Mouse (Mus musculus) heart, adult 2 months (tissue): ENCODE data around the gene Capn8. TPM values are rescaled to one million over a fixed set of nuclear protein-coding genes. Genes with fewer than 3 reads are reported as not detected.

Experiments
- DNase-seq, 2 experiments: peaks; one replicate each; pipeline ENCODE4 v3.0.0; 2021
- H3K27ac ChIP-seq: fragments of 200-600 bp; 2 replicates; pipeline ENCODE4 v1.8.1; 2022
- H3K27me3 ChIP-seq: fragments of 200-500 bp; 2 replicates; pipeline ENCODE4 v1.6.1; 2012; ENCODE audit warnings: mild to moderate bottlenecking, low read length, inconsistent platforms, mixed read lengths; ENCODE audit not compliant: control insufficient read depth, insufficient read depth
- H3K36me3 ChIP-seq: fragments of 200-500 bp; 2 replicates; pipeline ENCODE4 v1.6.1; 2012; ENCODE audit warnings: low read length, inconsistent platforms; ENCODE audit not compliant: control insufficient read depth, insufficient read depth
- H3K4me1 ChIP-seq: fragments of 200-500 bp; 2 replicates; pipeline ENCODE4 v1.6.1; 2011; ENCODE audit warnings: low read length; ENCODE audit not compliant: control insufficient read depth, insufficient read depth
- H3K4me3 ChIP-seq: fragments of 200-600 bp; 2 replicates; pipeline ENCODE4 v1.8.1; 2022
- H3K79me2 ChIP-seq: fragments of 200-500 bp; replicated peaks from 2 replicates; pipeline ENCODE4 v1.6.1; 2012; ENCODE audit warnings: mild to moderate bottlenecking, inconsistent platforms, low read length, moderate library complexity, mixed read lengths; ENCODE audit not compliant: control insufficient read depth, insufficient read depth
- H3K9ac ChIP-seq: fragments of 200-500 bp; 2 replicates; pipeline ENCODE4 v1.6.1; 2012; ENCODE audit warnings: low read depth, mild to moderate bottlenecking, control low read depth, inconsistent platforms, low read length, mixed read lengths
- CTCF ChIP-seq: fragments of 200-600 bp; IDR thresholded peaks from 2 replicates; pipeline ENCODE4 v1.8.1; 2022; ENCODE audit warnings: antibody characterized with exemption, mild to moderate bottlenecking, moderate library complexity
- EP300 ChIP-seq: fragments of 200-500 bp; IDR thresholded peaks from 2 replicates; pipeline ENCODE4 v1.6.1; 2011; ENCODE audit warnings: low read depth, low read length, control low read depth; ENCODE audit not compliant: insufficient read depth
- POLR2A ChIP-seq: fragments of 200-500 bp; IDR thresholded peaks from 2 replicates; pipeline ENCODE4 v1.6.1; 2011; ENCODE audit warnings: mild to moderate bottlenecking, low read depth, low read length, control low read depth; ENCODE audit not compliant: insufficient read depth
- WGBS: fragments of 180-500 bp; shearing (Covaris S2); methylation state at CpG from one replicate; pipeline ENCODE4 v1.1.7; 2018; 5-methylcytosine and 5-hydroxymethylcytosine counted together
- intact Hi-C: fragments of 180-260 bp; cut with DNase I; formaldehyde crosslinking; loops from one replicate; pipeline ENCODE4 v1.15.1; 2025
- polyA plus RNA-seq: library from polyadenylated mRNA; depleted of rRNA; stranded (reverse); fragments of >200 nt; gene quantifications from 2 replicates; pipeline ENCODE4 v1.2.3, GENCODE M21; 2012
- total RNA-seq, 2 experiments: library from RNA; stranded (reverse); gene quantifications; 2 replicates each; pipeline ENCODE4 v1.2.3; 2021

Gene Capn8
- total and polyA plus RNA-seq, 3 experiments: not detected

DNA sequence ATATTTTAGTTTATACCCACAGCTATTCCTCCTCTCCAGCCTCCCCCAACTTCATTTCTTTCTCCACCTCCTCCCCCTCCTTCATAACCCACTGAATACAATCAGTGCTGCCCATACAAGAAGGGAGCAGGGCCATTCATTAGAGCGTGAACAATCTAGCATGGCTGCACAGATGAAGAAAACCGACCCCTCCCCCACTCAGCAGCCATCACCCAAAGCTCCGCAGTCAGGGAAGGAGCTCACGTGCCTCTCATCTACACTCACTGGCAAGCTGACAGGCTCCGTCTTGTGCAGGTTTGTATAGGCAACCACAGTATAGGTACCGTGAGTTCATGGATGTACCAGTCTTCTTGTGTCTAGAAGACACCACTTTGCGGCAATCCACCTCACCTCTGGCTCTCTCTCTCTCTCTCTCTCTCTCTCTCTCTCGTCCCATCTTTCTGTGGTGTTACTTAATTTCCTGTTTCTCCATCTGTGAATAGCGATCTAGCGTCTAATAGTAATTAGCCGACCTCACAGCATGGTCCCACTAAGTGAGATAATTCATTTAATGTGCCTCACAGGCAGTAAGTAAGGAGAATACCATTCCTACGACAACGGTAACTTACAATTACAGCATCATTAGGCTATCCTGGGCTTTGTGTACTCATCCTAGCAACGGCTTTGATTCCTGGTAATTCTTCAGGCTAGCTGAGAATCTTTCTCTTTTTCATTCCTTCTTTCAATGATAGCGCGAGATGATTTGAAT is 53.6 kb downstream of the Capn8 start:
- Histone ChIP-seq H3K4me3 (no peak overlapping the region), H3K27ac (no peak overlapping the region), H3K9ac (no peak overlapping the region), H3K4me1 (no peaks in the 10 kb centered on the region), H3K79me2 (no peaks in the 10 kb centered on the region), H3K36me3 (no peaks in the 10 kb centered on the region), H3K27me3 (no peaks in the 10 kb centered on the region)
- TF ChIP-seq EP300 (no peak), POLR2A (no peak), CTCF (no peak)
- DNase-seq: no peak
- intact Hi-C loops: no loop called here
- 85% methylated on average over 16 of the region's 16 CpGs for WGBS

DNA sequence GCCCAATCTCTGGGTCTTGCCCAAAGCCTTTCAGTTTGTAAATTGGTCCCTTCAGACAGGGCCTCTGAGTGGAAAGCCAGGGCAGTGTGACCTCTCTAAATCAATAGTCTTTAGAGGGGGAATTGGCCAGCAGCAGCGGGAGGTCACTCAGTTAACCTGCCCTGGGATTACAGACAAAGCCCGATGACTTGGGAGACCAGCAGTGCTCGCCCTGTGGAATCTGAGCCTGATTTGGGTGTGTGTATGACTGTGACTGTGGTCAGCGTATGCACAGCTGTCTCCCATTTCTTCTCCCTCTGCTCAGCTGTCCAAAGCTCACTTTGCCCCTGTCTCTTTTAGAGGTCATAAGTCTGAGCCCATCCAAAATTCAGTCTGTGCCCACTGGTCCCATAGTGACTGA is 55.7 kb downstream of the Capn8 start:
- no peaks in the 10 kb centered on the region for H3K4me1 ChIP-seq
- H3K9ac ChIP-seq: no peak overlapping the region
- no peak for DNase-seq
- no peaks in the 10 kb centered on the region for H3K79me2 ChIP-seq
- WGBS: 71% methylated on average over 4 of the region's 4 CpGs
- H3K36me3 ChIP-seq: no peaks in the 10 kb centered on the region
- no peak overlapping the region for H3K4me3 ChIP-seq
- TF ChIP-seq EP300 (no peak), POLR2A (no peak), CTCF (no peak)
- no peak overlapping the region for H3K27ac ChIP-seq
- no peaks in the 10 kb centered on the region for H3K27me3 ChIP-seq
- intact Hi-C loops: no loop called here

DNA sequence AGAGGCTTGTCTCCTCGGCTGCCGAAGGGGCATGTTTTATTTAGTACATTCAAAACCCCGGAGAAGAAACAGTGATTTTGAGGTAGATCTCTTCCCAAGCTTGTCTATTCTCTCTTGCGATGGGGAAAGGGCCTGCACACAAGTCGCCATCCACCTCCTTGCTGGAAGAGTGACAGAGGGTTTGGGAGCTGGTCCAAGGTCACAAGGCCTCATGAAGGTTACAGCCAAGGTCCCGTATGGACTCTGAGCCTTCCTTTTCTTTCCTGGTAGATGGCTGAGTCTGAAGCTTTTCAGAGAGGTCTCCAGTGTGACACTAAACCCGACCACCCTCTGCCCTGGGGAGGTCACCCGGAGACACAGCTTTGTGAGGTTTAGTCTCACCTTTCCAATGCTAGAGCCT is 56.4 kb downstream of the Capn8 start:
- Histone ChIP-seq H3K79me2 (no peaks in the 10 kb centered on the region), H3K27me3 (no peaks in the 10 kb centered on the region), H3K4me1 (no peaks in the 10 kb centered on the region), H3K9ac (no peak overlapping the region), H3K4me3 (no peak overlapping the region), H3K36me3 (no peaks in the 10 kb centered on the region), H3K27ac (no peak overlapping the region)
- no peak for DNase-seq
- TF ChIP-seq EP300 (no peak), POLR2A (no peak), CTCF (no peak)
- WGBS: 85% methylated on average over 8 of the region's 8 CpGs
- intact Hi-C loops: no loop called here

DNA sequence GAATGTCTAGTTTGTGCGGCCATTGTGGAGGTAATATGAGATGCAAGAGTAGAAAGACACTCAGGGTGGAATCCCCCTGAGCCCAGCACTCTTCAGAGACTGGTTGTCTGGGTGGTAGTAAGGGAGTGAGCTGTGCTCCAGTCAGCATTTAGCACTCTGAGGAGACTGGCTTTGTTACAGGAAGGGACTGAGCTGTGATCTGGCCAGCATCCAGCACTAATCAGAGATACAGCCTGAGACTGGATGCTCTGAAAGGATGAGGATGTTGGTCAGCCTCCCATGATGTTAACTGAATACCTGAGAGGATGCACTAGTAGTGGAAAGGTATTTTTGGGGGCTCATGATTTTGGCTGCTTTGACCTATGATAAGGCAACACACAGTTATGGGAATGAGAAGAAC is 61.4 kb downstream of the Capn8 start:
- DNase-seq: no peak
- intact Hi-C loops: no loop called here
- Histone ChIP-seq H3K27ac (no peak overlapping the region), H3K9ac (no peak overlapping the region), H3K4me3 (no peak overlapping the region), H3K79me2 (no peaks in the 10 kb centered on the region), H3K4me1 (no peaks in the 10 kb centered on the region), H3K27me3 (no peaks in the 10 kb centered on the region), H3K36me3 (no peaks in the 10 kb centered on the region)
- TF ChIP-seq POLR2A (no peak), CTCF (no peak), EP300 (no peak)
- 37% methylated on average over 1 of the region's 1 CpGs for WGBS

DNA sequence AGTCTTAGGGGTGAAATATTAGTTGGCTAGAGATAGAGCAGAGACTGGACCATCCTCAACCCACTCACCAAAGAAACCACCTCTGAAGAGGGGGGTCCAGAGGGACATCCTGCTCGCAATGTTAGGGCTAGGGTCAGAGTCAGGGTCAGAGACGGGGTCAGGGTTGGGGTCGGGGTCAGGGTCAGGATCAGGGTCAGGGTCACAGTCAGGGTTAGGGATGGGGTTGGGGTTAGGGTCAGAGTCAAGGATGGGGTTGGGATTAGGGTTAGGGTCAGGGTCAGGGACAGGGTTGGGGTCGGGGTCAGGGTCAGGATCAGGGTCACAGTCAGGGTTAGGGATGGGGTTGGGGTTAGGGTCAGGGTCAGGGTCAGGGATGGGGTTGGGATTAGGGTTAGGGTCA is 64.4 kb downstream of the Capn8 start:
- intact Hi-C loops: no loop called here
- H3K9ac ChIP-seq: no peak overlapping the region
- no peaks in the 10 kb centered on the region for H3K4me1 ChIP-seq
- no peak overlapping the region for H3K4me3 ChIP-seq
- no peak for TF ChIP-seq EP300
- H3K27ac ChIP-seq: no peak overlapping the region
- 90% methylated on average over 4 of the region's 4 CpGs for WGBS
- no peaks in the 10 kb centered on the region for H3K36me3 ChIP-seq
- no peaks in the 10 kb centered on the region for H3K79me2 ChIP-seq
- DNase-seq: no peak
- H3K27me3 ChIP-seq: no peaks in the 10 kb centered on the region

DNA sequence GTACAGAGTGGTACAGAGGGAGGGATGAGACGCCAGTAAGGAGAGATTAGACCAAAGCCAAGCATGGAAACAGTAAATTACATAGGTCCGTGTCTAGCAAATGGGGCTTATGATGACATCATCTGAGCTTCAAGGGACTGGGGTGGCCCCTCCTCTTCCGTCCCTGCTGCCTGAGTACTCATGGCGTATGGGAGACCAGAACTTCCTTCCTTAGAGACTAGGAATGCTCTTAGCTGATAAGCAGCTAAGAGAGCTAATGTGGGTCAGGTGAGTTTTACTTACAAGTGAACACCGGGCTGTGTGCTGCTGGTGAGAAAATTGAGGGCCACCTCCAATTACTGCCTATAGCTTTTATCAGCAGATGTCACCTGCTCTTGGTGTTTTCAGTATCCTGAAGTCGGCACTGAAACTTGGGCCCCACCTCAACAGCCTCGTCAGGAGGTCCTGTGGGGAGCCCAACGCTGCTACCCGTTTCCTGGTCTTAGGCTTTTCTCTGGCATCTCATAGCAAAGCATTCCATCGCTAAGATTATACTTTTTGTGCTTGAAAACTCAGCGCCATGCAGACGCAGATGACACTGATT is 69.0 kb downstream of the Capn8 start:
- Histone ChIP-seq H3K36me3 (no peaks in the 10 kb centered on the region), H3K27me3 (no peaks in the 10 kb centered on the region), H3K79me2 (no peaks in the 10 kb centered on the region), H3K4me3 (no peak overlapping the region), H3K27ac (no peak overlapping the region), H3K4me1 (no peaks in the 10 kb centered on the region), H3K9ac (no peak overlapping the region)
- no peak for DNase-seq
- TF ChIP-seq EP300 (no peak), POLR2A (no peak), CTCF (no peak)
- 56% methylated on average over 12 of the region's 12 CpGs for WGBS
- intact Hi-C loops: no loop called here
